Mouse (Mus musculus): ENCODE results near the gene Hspa4. TPM values are rescaled to one million over a fixed set of nuclear protein-coding genes. Genes with fewer than 3 reads are reported as not detected.
"Not testable (repeated sequence)": the region's sequence is repeated elsewhere in the genome, so short reads cannot be mapped to it uniquely, and the experiment has no call there.

Gene Hspa4
- total RNA-seq, 2 experiments from 2014 or later: 128 to 136 TPM

DNA sequence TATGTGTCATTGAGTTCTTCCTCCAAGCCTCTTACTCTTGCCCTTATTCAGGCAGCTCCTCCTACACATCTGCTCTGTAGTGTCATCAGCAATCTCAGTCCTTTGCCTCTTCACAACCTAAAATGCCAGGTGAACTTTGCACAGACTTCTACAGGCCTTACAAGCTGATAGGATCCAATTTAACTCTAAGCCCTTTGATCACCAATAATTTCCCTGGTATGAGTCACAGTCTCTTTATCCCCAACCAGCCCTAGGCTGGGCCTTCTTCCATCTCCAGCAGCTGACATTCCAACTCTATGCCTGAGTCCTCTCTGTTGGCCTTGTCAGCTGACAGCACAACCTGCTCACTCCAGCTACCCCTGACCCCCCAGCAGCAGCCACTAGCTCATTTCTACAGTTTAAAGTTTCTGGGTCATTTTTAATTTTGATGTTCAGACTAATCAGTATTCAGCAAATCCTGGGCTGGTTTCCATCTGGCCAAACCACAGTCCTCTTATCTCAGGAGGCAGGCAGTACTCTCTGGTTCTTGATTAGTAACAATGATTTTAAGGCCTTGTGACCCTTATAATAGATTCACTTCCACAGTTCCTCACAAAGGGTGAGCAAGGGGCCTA, 8.1 kb upstream of the Hspa4 start:
- intact Hi-C loops (cut with DNase I): no loop called here
- peak; percentile 82 to 86 for DNase-seq

DNA sequence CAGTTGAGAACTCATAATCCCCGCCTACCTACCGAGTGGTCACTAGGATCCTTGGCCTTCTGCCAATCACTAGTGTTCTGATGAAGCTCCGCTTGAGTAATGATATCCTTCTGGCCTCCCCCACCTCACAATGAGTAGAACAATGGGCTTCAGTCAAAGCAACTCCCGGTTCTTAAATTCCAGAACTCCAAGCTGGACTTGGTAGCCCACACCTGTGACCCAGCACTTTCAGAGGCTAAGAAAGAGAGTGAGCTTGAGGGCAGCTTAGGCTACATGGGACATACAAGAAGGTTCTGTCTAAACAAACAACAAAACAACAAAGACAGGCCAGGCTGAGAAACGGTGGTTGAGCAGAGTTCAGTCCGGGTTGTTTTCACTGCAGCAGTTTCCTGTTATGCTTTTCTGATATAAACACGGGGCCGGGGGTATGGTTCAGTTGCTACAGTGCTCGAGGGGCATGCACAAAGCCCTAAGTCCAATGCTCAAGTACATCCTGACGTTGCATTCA, 7.4 kb upstream of the Hspa4 start:
- peak; percentile 72 to 75 for DNase-seq
- intact Hi-C loops (cut with DNase I): no loop called here

DNA sequence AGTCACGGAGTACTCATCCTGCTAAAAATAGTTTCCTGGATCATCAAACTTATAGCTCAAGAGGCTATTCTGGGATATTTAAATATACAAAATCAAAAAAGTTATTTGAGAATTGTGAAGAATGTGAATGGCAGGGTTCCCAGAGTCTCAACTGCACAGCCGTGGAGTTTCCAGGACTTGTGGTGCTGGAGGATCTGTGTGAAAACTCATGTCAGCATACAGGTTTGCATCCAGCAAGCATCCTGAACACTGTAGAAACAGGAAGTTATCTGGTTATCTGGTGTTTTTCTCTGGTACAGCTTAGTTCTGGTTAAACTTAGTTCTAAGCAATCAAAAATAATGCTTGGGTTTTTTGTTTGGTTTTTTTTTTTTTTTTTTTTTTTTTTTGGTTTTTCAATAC, 6.7 kb upstream of the Hspa4 start:
- intact Hi-C loops (cut with DNase I): no loop called here
- DNase-seq: peak; percentile 63 to 64

DNA sequence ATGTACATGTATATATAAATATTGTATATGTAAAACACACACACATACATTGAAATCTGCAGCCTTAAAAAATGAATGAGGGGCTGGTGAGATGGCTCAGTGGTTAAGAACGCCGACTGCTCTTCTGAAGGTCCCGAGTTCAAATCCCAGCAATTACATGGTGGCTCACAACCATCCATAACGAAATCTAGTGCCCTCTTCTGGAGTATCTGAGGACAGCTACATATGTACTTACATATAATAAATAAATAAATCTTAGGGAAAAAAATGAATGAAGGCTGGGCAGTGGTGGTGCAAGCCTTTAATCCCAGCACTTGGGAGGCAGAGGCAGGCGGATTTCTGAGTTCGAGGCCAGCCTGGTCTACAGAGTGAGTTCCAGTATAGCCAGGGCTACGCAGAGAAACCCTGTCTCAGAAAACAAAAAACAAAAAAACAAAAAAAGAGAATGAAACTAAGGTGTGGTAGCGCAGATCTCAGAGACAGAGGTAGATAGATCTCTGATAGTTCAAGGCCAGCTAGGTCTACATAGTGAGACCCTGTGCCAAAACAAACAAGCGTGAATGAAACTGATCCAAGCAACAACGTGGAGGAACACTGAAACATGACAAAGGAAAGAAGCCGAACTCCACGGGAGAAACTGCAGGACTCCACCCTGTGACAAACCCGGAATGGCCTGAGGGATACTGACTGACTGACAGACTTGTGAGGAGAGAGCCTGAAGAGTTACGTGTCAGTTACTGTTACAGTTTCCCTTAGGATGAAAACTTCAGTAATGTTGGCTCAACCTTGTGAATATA, 4.0 kb upstream of the Hspa4 start:
- intact Hi-C loops (cut with DNase I): no loop called here
- DNase-seq: no peak

DNA sequence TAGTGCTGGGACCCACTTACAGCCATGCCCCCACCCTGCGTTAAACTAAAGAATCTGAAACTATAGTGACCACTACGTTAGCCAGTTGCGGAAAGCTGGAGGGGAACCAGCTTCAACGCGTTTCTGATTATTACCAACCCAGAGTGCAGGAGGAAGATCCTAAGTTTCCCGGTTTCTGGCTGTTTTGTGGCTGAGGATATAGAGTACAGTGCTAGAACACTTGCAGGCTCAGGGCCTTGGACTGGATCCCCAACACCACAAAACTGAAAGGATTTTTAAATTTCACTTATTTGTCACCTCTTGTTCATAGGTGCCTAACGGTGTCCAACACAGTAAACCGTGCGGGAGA, 884 bp upstream of the Hspa4 start:
- intact Hi-C loops (cut with DNase I): no loop called here

DNA sequence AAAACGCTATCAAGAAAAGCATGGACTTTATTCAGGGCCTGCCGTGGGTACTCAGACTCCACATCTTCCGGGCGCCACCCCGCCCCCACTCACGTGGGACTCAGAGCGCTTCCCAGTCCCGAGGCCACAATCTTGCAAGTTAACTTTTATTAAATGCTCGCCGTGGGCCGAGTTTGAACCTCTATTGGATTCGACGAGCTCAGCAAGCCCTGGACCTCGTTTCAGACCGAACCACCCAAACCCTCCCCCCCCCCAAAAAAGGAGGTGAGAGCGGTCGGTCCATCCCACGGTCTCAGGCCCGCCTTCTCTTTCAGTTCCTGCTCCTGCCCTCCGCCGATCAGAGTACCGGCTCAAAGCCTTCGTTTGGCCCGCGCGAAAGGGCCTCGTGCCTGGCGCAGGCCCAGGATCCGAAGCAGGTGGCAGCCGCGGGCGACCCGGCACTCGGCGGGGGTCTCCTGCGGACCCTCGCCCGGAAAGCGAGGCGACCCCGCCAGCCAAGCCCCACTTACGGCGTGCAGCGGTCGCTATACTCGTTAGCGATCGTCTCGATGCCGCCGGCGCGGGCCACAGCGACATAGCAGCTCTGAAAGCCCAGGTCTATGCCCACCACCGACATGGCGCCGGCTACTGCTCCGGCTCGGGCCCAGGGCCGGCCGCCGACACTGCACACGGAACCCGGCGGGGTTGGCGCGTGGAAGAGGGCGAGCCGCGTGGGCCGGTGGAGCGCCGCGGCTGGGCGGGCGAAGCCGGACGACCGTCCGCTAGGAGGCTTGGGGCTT, 517 bp downstream of the Hspa4 start:
- intact Hi-C loops (cut with DNase I): loop anchor here (2.0 kb wide), 1 partner anchor 51 kb away; the partner anchor contains the start of gene Aff4

More for the DNA sequence above, 884 bp upstream of the Hspa4 start:
- DNase-seq: no peak

DNA sequence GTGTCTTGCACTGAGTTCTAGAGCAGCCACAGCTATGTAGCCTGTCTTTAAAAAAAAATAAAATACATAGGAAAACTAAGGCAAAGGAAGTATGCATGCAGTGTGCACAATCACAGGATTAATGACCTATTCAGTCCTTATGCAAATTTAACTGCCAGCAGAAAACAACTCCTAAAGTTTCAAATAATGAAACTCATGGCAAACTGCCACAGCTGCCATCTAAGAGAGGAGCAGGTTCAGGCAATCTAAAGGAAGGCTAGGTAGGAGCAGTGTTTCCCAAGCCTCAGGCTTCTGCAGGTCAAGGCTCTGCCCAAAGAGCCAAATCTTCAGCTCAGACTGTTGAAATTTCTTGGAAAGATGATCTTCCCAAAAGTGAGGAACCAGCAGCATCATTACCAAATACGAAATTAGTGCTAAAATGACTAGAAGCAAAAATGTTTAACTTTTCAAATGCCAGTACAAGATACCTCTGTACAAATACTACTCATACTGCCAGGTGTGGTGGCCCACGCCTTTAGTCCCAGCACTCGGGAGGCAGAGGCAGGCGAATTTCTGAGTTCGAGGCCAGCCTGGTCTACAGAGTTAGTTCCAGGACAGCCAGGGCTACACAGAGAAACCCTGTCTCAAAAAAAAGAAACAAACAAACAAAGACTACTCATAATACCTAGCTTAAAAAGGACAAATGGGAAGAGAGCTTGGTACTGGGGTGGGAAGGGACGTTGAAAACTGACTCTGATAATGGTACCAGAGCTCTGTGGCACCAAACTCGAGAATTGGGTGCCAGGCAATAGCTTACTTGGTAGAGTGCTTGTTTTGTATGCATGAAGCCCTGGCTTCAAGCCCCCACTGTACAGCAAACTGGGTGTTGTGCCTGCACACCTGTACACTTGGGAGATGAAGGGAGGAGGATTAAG, 2.1 kb downstream of the Hspa4 start:
- no peak for DNase-seq
- intact Hi-C loops (cut with DNase I): loop anchor here (2.0 kb wide), 1 partner anchor 53 kb away; the partner anchor contains the start of gene Aff4

More for the DNA sequence above, 517 bp downstream of the Hspa4 start:
- peak; percentile 73 to 76 for DNase-seq

DNA sequence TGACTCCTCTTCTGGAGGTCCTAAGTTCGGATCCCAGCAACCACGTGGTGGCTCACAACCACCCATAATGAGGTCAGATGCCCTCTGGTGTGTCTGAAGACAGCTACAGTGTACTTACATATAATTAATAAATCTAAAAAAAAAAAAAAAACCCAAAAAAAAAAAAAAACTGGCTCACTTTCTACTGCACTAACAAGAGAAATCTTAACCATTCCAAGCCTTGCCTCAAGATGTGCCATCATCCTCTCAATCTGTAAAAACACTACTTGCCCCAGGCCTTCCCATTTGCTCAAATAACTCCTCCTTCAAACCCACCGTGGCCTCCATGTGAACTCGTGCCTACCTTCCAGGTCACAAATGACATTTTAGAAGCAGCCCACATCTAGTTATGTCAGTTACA, 3.4 kb downstream of the Hspa4 start:
- DNase-seq: no peak
- intact Hi-C loops (cut with DNase I): no loop called here

DNA sequence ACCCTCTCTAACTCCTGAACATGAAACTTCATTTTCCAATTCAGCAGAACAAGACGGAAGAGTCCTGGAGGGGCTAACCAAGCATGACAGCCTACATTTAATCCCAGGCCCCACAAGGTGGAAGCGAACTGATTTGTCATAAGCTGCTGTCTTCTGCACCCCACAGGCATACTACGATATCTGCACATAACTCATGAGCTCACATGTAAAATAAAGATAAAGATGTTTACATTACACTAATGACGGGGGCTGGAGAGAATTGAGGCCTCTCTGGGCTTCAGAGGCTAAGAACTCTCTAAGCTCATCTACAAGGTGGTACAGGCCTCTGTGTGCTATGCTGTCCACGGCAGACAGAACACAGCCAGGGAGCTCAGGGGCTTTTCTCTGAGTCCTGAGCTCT, 5.8 kb downstream of the Hspa4 start:
- intact Hi-C loops (cut with DNase I): no loop called here
- DNase-seq: no peak

DNA sequence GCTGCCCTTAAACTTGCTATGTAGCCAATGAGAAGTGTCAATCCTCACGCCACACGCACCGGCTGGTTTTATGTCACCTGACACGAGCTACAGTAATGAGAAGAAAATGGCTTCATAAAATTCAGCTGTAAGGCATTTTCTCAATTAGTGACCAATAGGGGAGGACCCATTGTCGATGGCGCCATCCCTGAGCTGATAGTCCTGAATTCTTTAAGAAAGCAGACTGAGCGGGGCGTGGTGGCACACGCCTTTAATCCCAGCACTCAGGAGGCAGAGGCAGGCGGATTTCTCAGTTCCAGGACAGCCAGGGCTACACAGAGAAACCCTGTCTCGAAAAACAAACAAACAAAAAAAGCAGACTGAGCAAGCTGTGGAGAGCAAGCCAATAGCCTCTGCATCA, 9.4 kb downstream of the Hspa4 start:
- intact Hi-C loops (cut with DNase I): no loop called here
- DNase-seq: no peak

DNA sequence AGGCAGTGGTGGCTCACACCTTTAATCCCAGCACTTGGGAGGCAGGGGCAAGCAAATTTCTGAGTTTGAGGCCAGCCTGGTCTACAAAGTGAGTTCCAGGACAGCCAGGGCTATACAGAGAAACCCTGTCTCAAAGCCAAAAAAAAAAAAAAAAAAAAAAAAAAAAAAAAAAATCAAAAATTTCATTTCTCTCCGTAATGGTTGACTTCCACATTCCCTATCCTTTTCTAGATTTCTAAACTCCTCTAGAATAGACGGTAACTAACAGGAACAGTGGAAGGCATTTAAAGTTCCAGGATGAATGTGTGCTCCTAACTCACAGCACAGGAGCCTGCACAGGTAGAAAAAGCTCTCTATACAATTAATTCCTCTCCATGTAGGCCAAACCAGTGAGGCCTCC, 10.1 kb downstream of the Hspa4 start:
- DNase-seq; intact Hi-C loops (cut with DNase I): not testable (repeated sequence)

DNA sequence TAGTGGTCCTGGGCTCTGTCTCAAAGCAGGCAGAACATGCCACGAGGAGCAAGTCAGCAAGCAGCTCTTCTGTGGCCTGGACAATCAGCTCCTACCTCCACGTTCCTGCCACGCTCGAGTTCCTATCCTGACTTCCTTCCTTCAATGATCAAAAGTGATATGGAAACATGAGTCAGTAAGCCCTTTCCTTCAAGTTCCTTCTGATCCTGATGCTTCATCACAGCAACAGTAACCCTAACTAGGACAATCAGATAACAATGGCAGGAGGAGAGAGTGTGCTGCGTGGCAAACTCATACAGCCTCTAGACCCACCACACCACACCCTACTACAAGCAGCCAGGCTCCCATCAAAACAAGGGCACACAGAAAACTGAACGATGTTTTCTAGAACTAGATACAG, 14.4 kb downstream of the Hspa4 start:
- intact Hi-C loops (cut with DNase I): loop anchor here (5.0 kb wide), 1 partner anchor 116 kb away; no protein-coding TSS in a partner anchor
- DNase-seq: no peak

DNA sequence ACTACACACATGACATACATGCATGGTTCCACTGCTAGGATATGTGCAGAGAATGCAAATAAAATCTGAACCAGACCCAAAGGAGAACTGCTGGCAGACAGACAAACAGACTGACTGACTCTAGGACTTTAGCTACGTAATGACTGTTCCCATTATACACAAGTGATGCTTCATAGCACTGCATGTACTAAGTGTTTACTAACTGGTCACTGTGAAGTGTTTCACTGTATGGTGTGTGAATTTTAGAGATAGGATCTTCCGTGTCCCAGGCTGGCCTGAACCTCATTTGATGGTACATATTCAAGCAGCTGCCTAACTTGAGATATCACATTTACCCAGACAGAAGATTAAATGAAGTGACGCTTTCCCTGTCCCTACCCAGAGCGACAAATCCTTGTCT, 21.8 kb downstream of the Hspa4 start:
- no peak for DNase-seq
- intact Hi-C loops (cut with DNase I): no loop called here

DNA sequence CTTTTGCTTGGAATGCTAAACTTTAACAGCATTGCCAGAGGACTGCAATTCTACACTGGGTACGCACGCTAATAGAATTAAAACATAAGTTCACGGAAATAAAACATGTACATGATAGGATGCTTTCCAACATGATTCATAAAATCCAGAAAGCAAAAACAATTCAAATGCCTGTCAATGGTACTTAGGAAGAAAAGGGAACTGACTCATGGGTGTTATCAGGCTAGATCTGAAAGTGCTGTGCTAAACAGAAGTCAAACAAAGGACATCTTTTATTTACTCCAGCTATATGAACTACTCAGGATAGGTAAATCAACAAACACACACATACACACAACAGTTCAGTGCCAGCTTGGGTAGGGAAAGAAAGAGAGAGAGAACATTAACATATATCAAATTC, 24.9 kb downstream of the Hspa4 start:
- intact Hi-C loops (cut with DNase I): no loop called here
- no peak for DNase-seq

DNA sequence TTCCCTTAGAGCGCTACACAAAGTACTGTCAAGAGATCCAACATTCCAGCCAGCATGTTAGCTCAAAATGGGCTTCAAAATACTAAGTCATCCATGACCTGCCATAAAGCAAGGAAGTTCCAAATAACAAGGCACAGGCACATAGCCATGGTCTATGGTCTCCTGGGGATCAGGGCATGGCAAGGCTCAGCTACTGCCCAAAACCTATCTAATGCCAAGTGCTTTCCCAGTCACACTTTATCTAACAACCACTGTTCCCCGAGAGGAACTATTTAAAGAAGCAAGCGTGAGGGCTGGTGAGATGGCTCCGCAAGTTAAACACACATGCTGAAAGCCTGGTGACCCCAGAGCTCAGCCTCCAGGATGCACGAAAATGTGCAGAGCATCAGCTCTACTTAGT, 26.9 kb downstream of the Hspa4 start:
- intact Hi-C loops (cut with DNase I): no loop called here
- peak; percentile 14 to 38 for DNase-seq

DNA sequence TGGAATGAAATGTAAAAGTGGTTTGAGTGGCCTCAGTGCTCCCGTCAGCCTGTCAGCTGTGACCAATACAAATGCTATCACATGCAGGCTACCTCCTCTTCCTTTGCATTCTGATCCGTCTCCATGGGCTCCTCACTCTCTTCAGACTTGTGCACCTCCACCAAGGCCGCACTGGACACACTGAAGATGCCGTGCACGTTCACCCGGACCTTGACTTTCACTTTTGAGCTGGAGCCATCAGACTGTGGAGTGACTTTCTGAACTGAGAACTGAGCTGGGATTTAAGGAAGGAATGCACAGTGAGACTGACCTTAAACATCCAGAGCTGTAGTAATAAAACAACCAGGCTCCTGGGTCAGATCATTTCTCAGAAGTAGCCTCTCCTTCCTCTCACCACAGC, 30.7 kb downstream of the Hspa4 start:
- intact Hi-C loops (cut with DNase I): no loop called here
- DNase-seq: no peak

DNA sequence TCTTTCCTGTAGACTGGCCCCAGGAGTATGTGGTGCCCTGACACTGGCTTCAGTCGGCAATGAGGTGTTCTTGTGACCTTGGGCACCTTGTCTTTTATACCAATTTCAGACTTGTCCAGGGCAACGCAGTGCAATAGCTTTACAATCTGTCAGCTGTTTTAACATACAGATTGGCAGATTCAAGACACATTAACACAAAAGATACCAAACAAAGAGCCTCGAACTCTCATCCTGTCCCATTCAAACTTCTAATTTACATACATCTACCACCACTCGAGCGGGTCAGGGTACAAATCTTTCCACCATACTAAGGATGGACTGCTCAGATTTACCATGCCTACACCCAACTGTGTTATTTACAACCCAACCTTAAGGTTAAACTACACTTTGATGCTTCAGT, 39.7 kb downstream of the Hspa4 start:
- intact Hi-C loops (cut with DNase I): no loop called here

DNA sequence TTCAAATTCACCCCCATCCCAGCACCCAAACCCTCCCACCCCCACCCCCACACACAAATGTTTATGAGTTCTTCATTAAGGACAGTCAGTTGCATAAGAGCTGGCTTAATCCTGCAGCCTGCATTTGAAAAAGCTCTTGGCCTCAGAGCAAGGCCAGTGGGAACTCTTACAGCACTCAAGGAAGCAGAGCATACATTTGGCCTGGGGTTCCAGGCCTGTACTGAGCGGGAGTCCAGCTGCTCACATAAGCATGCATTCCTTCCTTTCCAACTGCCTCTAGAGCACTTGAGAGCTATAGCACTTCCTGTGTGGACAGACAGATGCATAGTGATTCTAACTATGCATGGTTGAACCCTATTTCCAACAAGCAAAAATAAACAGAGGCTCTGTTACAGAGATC, 40.2 kb downstream of the Hspa4 start:
- intact Hi-C loops (cut with DNase I): no loop called here
- no peak for DNase-seq

More for the DNA sequence above, 39.7 kb downstream of the Hspa4 start:
- DNase-seq: no peak

DNA sequence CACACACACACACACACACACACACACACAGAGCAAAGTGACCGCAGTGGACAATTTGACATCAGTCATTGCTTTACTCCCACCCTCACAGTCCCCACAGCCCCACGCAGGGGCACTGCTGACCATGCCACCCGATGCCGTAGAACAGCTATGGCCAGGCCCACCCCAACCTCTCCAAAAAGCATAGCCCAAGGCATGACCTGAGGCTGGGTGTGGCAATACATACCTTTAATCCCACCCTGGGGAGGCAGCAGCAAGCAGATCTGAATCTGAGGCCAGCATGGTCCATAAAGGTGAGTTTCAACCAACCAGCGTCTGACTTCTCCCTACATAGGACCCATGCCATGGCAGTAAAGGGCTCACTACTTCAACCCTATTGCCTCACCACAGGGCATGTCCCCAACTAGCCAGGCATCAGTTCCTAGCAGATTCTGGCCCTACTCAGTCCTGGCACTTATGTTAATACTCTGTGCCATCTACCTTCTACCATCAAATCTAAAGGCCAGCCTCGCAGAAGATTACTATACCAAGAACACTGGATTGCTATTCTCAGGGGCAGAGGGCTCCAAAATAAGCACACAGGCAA, 41.1 kb downstream of the Hspa4 start:
- intact Hi-C loops (cut with DNase I): loop anchor here (10.0 kb wide), 1 partner anchor 744 kb away; no protein-coding TSS in a partner anchor
- no peak for DNase-seq

DNA sequence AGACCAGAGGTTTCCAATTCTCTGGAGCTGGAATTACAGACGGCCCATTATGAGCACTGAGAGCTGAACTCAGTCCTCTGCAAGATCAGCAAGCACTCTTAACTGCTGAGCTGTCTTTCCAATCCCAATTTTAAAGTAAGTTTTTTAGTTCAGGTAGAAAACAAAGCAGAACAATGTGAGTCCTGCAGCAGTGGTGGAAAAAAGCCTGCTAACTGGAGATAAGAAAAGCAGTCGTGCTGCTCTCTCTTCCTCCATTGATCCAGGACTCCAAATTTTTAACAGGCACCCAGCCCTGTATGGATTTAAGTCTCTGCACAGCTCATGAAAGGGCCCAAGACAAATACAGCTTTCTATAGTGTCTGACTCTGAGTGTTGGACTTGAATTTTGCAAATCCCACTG, 43.3 kb downstream of the Hspa4 start:
- DNase-seq: no peak
- intact Hi-C loops (cut with DNase I): loop anchor here (10.0 kb wide), 1 partner anchor 742 kb away; no protein-coding TSS in a partner anchor
